Mouse (Mus musculus) liver, embryonic 15.5 days (tissue): ENCODE data around the gene Nek1. TPM values are rescaled to one million over a fixed set of nuclear protein-coding genes. Genes with fewer than 3 reads are reported as not detected.
A peak's percentile ranks its signal among the peaks of the same experiment; 100 is the strongest.

Experiments used
- ATAC-seq: fragments of 200-750 bp; cut with Nextera tagmentation; 2 replicates; pipeline ENCODE4 v1.8.0; 2017; ENCODE audit warnings: moderate number of reproducible peaks, mild to moderate bottlenecking, moderate library complexity; ENCODE audit not compliant: insufficient read depth
- H3K27ac ChIP-seq: fragments of 300-500 bp; sonication (generic); replicated peaks from 2 replicates; pipeline ENCODE4 v1.5.1; 2015; ENCODE audit warnings: mild to moderate bottlenecking, inconsistent platforms
- H3K27me3 ChIP-seq: fragments of 300-500 bp; sonication (generic); 2 replicates; pipeline ENCODE4 v1.6.1; 2015; ENCODE audit warnings: mild to moderate bottlenecking, inconsistent platforms
- H3K36me3 ChIP-seq: fragments of 300-500 bp; sonication (generic); replicated peaks from 2 replicates; pipeline ENCODE4 v1.6.1; 2015; ENCODE audit warnings: moderate library complexity, mild to moderate bottlenecking, inconsistent platforms
- H3K4me1 ChIP-seq: fragments of 300-500 bp; sonication (generic); replicated peaks from 2 replicates; pipeline ENCODE4 v1.6.1; 2015; ENCODE audit warnings: inconsistent platforms
- H3K4me2 ChIP-seq: fragments of 300-500 bp; sonication (generic); 2 replicates; pipeline ENCODE4 v1.6.1; 2015; ENCODE audit warnings: moderate library complexity, mild to moderate bottlenecking, inconsistent platforms
- H3K4me3 ChIP-seq: fragments of 300-500 bp; sonication (generic); replicated peaks from 2 replicates; pipeline ENCODE4 v1.5.1; 2015; ENCODE audit warnings: mild to moderate bottlenecking, inconsistent platforms
- H3K9ac ChIP-seq: fragments of 300-500 bp; sonication (generic); 2 replicates; pipeline ENCODE4 v1.6.1; 2015; ENCODE audit warnings: moderate library complexity, mild to moderate bottlenecking, inconsistent platforms
- H3K9me3 ChIP-seq: fragments of 300-500 bp; sonication (generic); replicated peaks from 2 replicates; pipeline ENCODE4 v1.6.1; 2016; ENCODE audit warnings: inconsistent platforms
- WGBS: fragments of 180-500 bp; shearing (Covaris S2); methylation state at CpG from one replicate; pipeline ENCODE4 v1.1.7; 2015; ENCODE audit warnings: mixed read lengths; ENCODE audit not compliant: insufficient replicate concordance; 5-methylcytosine and 5-hydroxymethylcytosine counted together
- polyA plus RNA-seq: library from polyadenylated mRNA; unstranded; fragments of >200 nt; fragmentation: Nextera tagmentation; extraction: Ambion mirVana; gene quantifications from 2 replicates; pipeline ENCODE4 v1.2.1, GENCODE M21; 2015

Gene Nek1
- 6.9 and 7.1 TPM in 2 replicates for polyA plus RNA-seq

DNA sequence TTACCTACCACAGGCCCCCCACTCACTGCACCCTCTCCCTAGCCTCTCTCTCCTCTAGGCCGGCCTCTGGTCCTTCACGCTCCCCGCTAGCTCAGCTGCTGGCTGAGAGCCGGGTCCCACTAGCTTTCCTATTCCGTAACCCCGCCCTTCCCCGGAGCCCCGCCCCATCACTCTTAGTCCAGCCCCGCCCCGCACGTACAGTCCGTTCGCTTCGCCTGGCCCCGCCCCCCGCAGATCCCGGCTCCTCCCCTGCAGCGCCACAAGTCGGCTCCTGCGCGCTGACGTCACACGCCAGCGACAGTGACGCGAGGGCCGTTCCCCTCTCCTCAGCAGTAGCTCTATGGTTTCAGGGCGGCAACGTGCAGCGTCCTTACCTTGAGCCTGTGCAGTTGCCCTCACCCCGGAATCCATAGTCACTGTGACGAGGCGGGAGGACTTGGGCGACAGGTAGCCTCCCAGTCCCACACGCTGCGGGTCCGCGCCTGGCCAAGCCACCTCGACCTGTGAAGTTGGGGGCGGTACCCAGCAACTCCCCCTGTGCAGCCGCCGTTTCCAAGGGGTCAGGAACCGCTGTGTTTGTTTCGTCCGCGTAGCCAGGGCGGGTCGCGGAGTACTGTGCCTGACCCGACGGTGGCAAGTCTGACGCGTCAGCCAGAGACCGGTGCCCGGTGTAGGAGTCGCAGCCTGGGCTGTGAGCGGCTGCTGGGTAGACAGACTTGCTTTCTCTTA, at the start of gene Nek1:
Gene Nek1 (plus strand): TSS at position 286 of the 729 bp plus-strand sequence.
- peak within 1 kb of the TSS; percentile 83 for H3K9ac ChIP-seq
- under 1% methylated on average over 57 of the region's 57 CpGs for WGBS
- peak; percentile 94 for ATAC-seq

DNA sequence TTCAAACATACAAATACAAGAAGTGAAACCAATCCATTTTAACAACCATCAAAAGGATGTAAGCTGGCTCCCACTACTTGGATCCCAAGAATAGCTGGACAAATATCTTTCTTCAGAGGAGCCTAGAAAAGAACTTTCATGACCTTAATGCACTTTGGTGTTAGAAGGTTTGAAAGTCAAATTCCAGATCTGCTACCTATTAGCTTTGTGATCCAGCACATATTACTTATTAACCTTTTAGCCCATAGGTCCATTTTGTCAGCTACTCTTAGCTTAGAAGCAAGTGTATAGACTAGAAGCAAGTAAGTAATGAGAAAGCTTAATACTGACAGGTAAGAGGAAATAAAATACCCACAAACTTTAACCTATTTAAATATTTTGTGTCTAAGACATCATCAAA, 45.5 kb upstream of the Nek1 start:
- no peak overlapping the region for H3K4me3 ChIP-seq
- no peak overlapping the region for H3K4me2 ChIP-seq
- H3K9ac ChIP-seq, result no peak overlapping the region
- no peak for ATAC-seq
- H3K27ac ChIP-seq, result no peak overlapping the region
- no peaks in the 10 kb centered on the region for H3K27me3 ChIP-seq
- no peaks in the 10 kb centered on the region for H3K9me3 ChIP-seq
- H3K36me3 ChIP-seq, result no peaks in the 10 kb centered on the region
- H3K4me1 ChIP-seq, result peaks cover 39% of the 10 kb centered on the region

More for the DNA sequence above, at the start of gene Nek1:
- peak within 1 kb of the TSS; percentile 82 for H3K4me3 ChIP-seq
- H3K36me3 ChIP-seq, result no peaks in the 10 kb centered on the region
- H3K4me2 ChIP-seq, result peak within 1 kb of the TSS; percentile 75
- peak within 1 kb of the TSS; percentile 99 for H3K27ac ChIP-seq
- H3K27me3 ChIP-seq, result no peaks in the 10 kb centered on the region
- H3K9me3 ChIP-seq, result no peaks in the 10 kb centered on the region
- peaks cover 15% of the 10 kb centered on the region for H3K4me1 ChIP-seq

DNA sequence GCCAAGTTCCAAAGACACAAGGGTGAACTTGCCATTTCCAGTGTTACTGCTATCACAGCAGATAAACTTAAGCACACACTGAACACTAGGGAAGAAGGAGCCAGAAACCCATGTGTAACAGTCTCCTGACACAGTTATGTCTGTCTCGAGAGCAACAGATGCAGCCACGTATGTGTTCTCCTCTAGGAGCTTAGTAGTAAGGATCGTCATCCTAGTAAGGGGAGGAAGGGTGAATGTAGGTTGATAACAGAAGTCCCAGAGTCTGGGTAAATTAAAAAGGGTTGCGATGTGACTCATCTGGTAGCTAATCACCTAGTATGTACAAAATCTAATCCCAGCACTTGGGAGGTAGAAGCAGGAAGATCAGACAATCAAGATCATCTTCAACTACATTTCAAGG, 43.1 kb upstream of the Nek1 start:
- Histone ChIP-seq H3K27me3 (no peaks in the 10 kb centered on the region), H3K36me3 (no peaks in the 10 kb centered on the region), H3K9ac (no peak overlapping the region), H3K27ac (peak overlapping the region; percentile 14), H3K9me3 (no peaks in the 10 kb centered on the region), H3K4me1 (peaks cover 45% of the 10 kb centered on the region), H3K4me2 (peak overlapping the region; percentile 21), H3K4me3 (no peak overlapping the region)
- ATAC-seq, result no peak
- WGBS, result 20% methylated on average over 4 of the region's 4 CpGs

DNA sequence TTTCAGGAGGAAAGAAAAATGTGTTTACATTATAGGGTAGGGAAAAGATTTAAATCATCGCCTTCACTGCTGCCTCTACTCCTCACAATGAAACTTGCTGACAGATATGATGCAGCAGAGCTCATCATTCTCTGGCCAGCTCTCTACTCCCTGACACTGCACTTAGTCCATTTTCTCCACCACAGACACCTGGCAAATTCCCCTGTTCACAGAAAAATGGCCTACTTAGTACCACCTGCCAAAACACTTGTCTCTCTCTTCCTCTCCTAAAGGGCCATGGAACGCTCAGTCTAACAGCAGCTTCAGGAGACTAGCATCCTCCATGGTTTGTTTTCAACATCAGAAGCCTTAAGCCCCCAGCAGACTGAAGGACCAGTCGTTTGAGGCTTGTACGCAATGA, 41.7 kb upstream of the Nek1 start:
- no peaks in the 10 kb centered on the region for H3K27me3 ChIP-seq
- WGBS, result 83% methylated on average over 4 of the region's 4 CpGs
- H3K4me1 ChIP-seq, result peaks cover 50% of the 10 kb centered on the region
- no peak overlapping the region for H3K9ac ChIP-seq
- no peak overlapping the region; the same call in 1 of the 2 replicates for H3K4me3 ChIP-seq
- no peaks in the 10 kb centered on the region for H3K9me3 ChIP-seq
- H3K4me2 ChIP-seq, result peak overlapping the region; percentile 47
- peak overlapping the region; percentile 54; the same call in 1 of the 2 replicates for H3K27ac ChIP-seq
- no peaks in the 10 kb centered on the region for H3K36me3 ChIP-seq
- no peak for ATAC-seq

- peak overlapping the region; percentile 58 for H3K4me2 ChIP-seq
- H3K9ac ChIP-seq, result no peak overlapping the region
- H3K27ac ChIP-seq, result peak overlapping the region; percentile 83
- H3K4me3 ChIP-seq, result peak overlapping the region; percentile 51; the same call in 1 of the 2 replicates
- no peaks in the 10 kb centered on the region for H3K36me3 ChIP-seq
- peaks cover 55% of the 10 kb centered on the region for H3K4me1 ChIP-seq
- no peak for ATAC-seq
- WGBS, result 95% methylated on average over 1 of the region's 1 CpGs
- H3K27me3 ChIP-seq, result no peaks in the 10 kb centered on the region
- H3K9me3 ChIP-seq, result no peaks in the 10 kb centered on the region
Observed at GRCm38 (mm10) chr8:60951757-60952156, 41.2 kb upstream of the Nek1 start.

- peak overlapping the region; percentile 83 for H3K27ac ChIP-seq
- H3K27me3 ChIP-seq, result no peaks in the 10 kb centered on the region
- H3K4me2 ChIP-seq, result peak overlapping the region; percentile 58
- H3K9me3 ChIP-seq, result no peaks in the 10 kb centered on the region
- H3K4me3 ChIP-seq, result peak overlapping the region; percentile 51
- H3K9ac ChIP-seq, result peak overlapping the region; percentile 54
- no peak for ATAC-seq
- H3K4me1 ChIP-seq, result peaks cover 59% of the 10 kb centered on the region
- H3K36me3 ChIP-seq, result no peaks in the 10 kb centered on the region
- WGBS, result 26% methylated on average over 5 of the region's 5 CpGs
Observed at GRCm38 (mm10) chr8:60952803-60953202, 40.2 kb upstream of the Nek1 start.

GRCm38 (mm10) chr8:60954281-60955014, 38.5 kb upstream of the Nek1 start:
- no peaks in the 10 kb centered on the region for H3K36me3 ChIP-seq
- H3K4me3 ChIP-seq, result peak overlapping the region; percentile 61
- H3K4me1 ChIP-seq, result peaks cover 60% of the 10 kb centered on the region
- peak overlapping the region; percentile 98 for H3K27ac ChIP-seq
- H3K9me3 ChIP-seq, result no peaks in the 10 kb centered on the region
- no peaks in the 10 kb centered on the region for H3K27me3 ChIP-seq
- WGBS, result 4% methylated on average over 15 of the region's 15 CpGs
- peak overlapping the region; percentile 71 for H3K4me2 ChIP-seq
- H3K9ac ChIP-seq, result peak overlapping the region; percentile 62
- ATAC-seq, result peak; percentile 91

GRCm38 (mm10) chr8:60956847-60957246, 36.1 kb upstream of the Nek1 start:
- 16% methylated on average over 7 of the region's 7 CpGs for WGBS
- Histone ChIP-seq H3K4me2 (peak overlapping the region; percentile 62), H3K4me1 (peaks cover 45% of the 10 kb centered on the region), H3K4me3 (peak overlapping the region; percentile 22), H3K27ac (peak overlapping the region; percentile 96), H3K36me3 (no peaks in the 10 kb centered on the region), H3K9me3 (no peaks in the 10 kb centered on the region), H3K27me3 (no peaks in the 10 kb centered on the region), H3K9ac (peak overlapping the region; percentile 51)
- ATAC-seq, result peak; percentile 70

- ATAC-seq, result no peak
- H3K27me3 ChIP-seq, result no peaks in the 10 kb centered on the region
- no peak overlapping the region for H3K9ac ChIP-seq
- peaks cover 55% of the 10 kb centered on the region for H3K4me1 ChIP-seq
- H3K36me3 ChIP-seq, result 0 out of 2 replicates have a peak, but pooled peaks cover 3% of the 10 kb centered on the region
- no peak overlapping the region for H3K27ac ChIP-seq
- 73% methylated on average over 3 of the region's 3 CpGs for WGBS
- H3K4me3 ChIP-seq, result no peak overlapping the region
- H3K9me3 ChIP-seq, result no peaks in the 10 kb centered on the region
- H3K4me2 ChIP-seq, result no peak overlapping the region
Observed at GRCm38 (mm10) chr8:60962763-60963162, 30.2 kb upstream of the Nek1 start.

GRCm38 (mm10) chr8:60963931-60964330, 29.1 kb upstream of the Nek1 start:
- 0 out of 2 replicates have a peak, but pooled peaks cover 3% of the 10 kb centered on the region for H3K36me3 ChIP-seq
- 20% methylated on average over 2 of the region's 2 CpGs for WGBS
- no peak for ATAC-seq
- H3K27ac ChIP-seq, result no peak overlapping the region
- H3K4me1 ChIP-seq, result peaks cover 57% of the 10 kb centered on the region
- no peak overlapping the region for H3K4me2 ChIP-seq
- H3K9me3 ChIP-seq, result no peaks in the 10 kb centered on the region
- no peaks in the 10 kb centered on the region for H3K27me3 ChIP-seq
- no peak overlapping the region for H3K4me3 ChIP-seq
- no peak overlapping the region for H3K9ac ChIP-seq

DNA sequence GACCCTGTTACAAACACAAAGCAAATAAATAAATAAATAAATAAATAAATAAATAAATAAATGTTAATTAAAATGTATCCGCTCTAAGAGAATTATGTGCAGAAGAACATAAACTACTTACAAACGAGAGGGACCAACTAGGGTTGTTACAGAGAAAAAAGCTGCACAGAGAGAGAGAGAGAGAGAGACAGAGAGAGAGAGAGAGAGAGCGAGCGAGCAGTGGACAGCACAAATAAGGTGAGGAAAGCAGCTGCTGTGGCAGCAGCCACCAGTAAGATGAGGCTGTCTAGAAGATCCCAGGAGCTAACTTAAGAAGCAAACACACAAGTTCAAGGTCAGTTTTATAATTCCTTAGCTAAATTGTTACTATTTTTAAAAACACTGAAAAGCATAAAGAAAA, 28.5 kb upstream of the Nek1 start:
- Histone ChIP-seq H3K27ac (0 out of 2 replicates have a peak overlapping the region, but pooled peaks have one; percentile 29), H3K4me3 (no peak overlapping the region), H3K9me3 (no peaks in the 10 kb centered on the region), H3K36me3 (0 out of 2 replicates have a peak, but pooled peaks cover 3% of the 10 kb centered on the region), H3K27me3 (no peaks in the 10 kb centered on the region), H3K4me2 (no peak overlapping the region), H3K9ac (no peak overlapping the region), H3K4me1 (peaks cover 63% of the 10 kb centered on the region)
- WGBS, result 69% methylated on average over 4 of the region's 4 CpGs
- ATAC-seq, result no peak
